Mouse (Mus musculus) 3134 (cell line): ENCODE measurements at regions not wholly inside any gene's neighbourhood (a gene's known extent, or its start where the extent isn't known, plus 50 kb on each side); places are given as distances from the start of the nearest gene placed in this dataset.

ENCODE experiments used
- DNase-seq: peaks from one replicate; pipeline ENCODE4 v3.0.0-alpha.2; 2011; ENCODE audit warnings: low spot score; ENCODE audit not compliant: insufficient read length; ENCODE audit errors: extremely low read depth

DNA sequence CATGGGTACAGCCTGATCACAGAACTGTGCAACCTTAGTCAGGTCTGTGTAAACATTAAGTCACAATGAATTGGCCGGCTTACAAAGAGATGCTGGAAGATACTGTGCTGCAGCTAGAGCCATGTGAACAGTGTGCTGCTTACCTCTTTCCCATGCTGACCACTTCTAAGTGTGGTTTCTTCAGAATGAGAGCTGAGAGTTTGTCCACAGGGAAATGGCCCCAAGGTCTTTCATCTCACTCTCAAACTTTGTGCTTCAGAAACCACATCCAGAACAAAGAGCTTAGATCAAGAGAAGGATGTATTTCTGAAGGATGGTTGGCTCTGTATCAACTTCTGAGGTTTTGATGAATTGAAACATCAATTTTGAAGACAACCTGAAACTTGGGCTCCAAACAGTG, 165.7 kb downstream of the Lrrc3b start:
- no peak for DNase-seq

DNA sequence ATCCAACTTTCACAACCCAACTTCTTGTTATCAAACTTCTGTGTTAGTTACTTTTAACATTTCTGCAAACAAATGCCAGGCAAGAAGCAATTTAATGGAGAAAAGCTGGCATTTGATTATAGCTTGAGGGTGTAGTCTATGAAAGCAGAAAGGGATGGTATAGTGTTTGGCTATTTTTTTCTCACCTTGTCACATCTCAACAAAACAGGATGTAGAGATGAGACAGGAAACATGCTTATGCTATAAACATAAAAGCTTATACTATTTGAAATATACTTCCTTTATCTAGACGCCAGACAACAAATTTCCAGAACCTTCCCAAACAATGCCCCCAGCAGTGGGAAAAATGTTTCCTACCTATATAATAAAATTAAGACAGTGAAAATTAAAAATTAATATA, 166.4 kb downstream of the Lrrc3b start:
- DNase-seq, result no peak

- no peak for DNase-seq
Observed at GRCm38 (mm10) chr14:15266287-15266686, 172.5 kb downstream of the Lrrc3b start.

DNA sequence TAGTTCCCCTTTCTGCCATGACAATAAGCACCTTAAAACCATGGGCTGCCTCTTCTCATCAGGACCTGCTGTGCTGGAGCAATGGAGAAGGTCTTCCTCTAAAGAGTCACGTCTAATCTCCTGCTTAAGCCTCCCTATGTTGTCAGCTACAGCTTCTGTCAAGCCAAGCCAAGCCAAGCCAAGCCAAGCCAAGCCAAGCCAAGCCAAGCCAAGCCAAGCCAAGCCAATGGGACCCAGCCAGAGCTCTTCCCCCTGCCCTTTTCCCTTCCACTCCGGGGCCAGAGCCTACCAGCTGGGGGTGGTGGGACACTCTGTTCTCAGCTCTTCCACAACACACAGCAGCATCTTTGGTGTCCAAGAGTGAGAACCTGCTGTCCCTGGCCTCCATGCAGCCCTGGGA, 175.8 kb downstream of the Lrrc3b start:
- no peak for DNase-seq

- no peak for DNase-seq
Observed at GRCm38 (mm10) chr14:15255729-15256128, 183.1 kb downstream of the Lrrc3b start.

GRCm38 (mm10) chr14:15205626-15206025, 233.2 kb downstream of the Lrrc3b start:
- peak; percentile 13 for DNase-seq

- no peak for DNase-seq
Observed at GRCm38 (mm10) chr14:15204284-15204683, 234.5 kb downstream of the Lrrc3b start.
